8 mouse cellular contexts compared by ENCODE assay signal in genomic region chr1:138243947-138244346, GRCm38 (mm10). TPM values are rescaled to one million over a fixed set of nuclear protein-coding genes. Genes with fewer than 3 reads are reported as not detected.
DNase-seq lines count a peak whose midpoint lies in the region.

No protein-coding gene starts in this region.

- DNase-seq in kidney, adult 9 months, result peak; percentile 52
- no peak for DNase-seq in kidney, postnatal 25 days
- DNase-seq in adipocyte (ENCODE audit: low spot score), result peak; percentile 18
- DNase-seq in heart, adult 8-10 months (ENCODE audit: low spot score), result peak; percentile 19
- DNase-seq in lung, postnatal 10 days, result peak; percentile 32
- no peak for DNase-seq in frontal cortex, postnatal 25 days (ENCODE audit: low spot score in 2 of 2)
- no peak for DNase-seq in retina, postnatal 1 day
- DNase-seq in cerebellum, adult 18-20 months, result no peak

RNA-seq across cellular contexts. Expression of gene Atp6v1g3, which starts 29.6 kb away (rescaled TPM):
- total RNA-seq in heart, adult 8-10 months (2022), result not detected

Comparison
In these comparisons a context has a peak if more than half of its experiments do, and no peak if none do; other contexts are left out.
1. DNase-seq: peak in kidney, adult 9 months (single experiment), adipocyte (single experiment), heart, adult 8-10 months (single experiment) and lung, postnatal 10 days (single experiment); none in kidney, postnatal 25 days (0 of 2), frontal cortex, postnatal 25 days (0 of 2), retina, postnatal 1 day (single experiment) and cerebellum, adult 18-20 months (0 of 2).